Mouse (Mus musculus): Measurements from ENCODE around the gene Hyal3.
"Not testable (repeated sequence)": the region's sequence is repeated elsewhere in the genome, so short reads cannot be mapped to it uniquely, and the experiment has no call there.

Gene Hyal3

DNA sequence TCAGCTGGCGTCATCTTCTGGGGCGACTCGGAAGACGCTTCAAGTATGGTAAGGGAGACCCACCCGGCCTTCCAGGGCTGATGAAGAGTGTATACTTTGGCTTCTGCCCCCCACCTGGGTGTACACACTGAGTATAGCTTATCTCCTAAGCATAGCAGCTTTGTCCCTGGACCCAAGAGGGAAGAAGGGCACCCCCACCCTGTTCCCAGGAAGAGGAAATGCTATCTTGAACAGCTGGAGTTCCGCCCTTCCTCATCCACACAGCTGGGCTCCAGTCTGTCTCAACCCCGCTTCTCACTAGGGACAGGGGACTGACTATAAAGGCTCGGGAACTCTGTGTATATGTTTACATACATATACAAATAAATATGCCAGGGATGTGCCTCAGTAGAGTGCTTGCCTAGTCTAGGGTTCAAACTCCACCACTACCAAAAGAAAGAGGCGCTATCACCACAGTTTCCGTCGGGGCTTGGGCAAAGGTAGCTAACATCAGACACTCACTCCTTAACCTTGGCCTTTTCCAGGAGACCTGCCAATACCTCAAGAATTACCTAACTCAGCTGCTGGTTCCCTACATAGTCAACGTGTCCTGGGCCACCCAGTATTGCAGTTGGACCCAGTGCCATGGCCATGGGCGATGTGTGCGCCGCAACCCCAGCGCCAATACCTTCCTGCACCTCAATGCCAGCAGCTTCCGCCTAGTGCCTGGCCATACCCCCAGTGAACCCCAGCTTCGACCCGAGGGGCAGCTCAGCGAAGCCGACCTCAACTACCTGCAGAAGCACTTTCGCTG, 8.9 kb upstream of the Hyal3 start:
- no peak for DNase-seq (ENCODE audit: low spot score)

DNA sequence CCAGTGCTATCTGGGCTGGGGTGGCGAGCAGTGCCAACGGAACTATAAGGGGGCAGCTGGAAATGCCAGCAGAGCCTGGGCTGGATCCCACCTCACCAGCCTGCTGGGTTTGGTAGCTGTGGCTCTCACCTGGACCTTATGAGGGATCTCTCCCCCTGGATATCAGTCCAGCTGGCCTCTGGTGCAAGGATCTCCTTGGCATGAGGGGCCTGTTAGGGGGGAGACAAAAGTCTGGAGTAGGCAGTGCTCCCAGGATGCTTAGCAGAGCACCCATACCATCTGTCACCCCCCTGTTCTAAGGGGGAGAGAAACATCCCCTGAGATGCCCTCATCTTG, 8.3 kb upstream of the Hyal3 start:
- DNase-seq (ENCODE audit: low spot score): no peak

DNA sequence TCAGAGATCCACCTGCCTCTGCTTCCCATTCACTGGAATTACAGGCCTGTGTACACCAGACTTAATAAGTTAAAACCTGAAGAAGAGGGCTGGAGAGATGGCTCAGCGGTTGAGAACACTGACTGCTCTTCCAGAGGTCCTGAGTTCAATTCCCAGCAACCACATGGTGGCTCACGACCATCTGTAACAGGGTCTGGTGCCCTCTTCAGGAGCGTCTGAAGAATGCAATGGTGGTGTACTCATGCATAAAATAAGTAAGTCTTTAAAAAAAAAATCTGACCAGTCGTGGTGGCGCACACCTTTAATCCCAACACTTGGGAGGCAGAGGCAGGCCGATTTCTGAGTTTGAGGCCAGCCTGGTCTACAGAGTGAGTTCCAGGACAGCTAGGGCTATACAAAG, 6.8 kb upstream of the Hyal3 start:
- DNase-seq (ENCODE audit: low spot score): not testable (repeated sequence)

DNA sequence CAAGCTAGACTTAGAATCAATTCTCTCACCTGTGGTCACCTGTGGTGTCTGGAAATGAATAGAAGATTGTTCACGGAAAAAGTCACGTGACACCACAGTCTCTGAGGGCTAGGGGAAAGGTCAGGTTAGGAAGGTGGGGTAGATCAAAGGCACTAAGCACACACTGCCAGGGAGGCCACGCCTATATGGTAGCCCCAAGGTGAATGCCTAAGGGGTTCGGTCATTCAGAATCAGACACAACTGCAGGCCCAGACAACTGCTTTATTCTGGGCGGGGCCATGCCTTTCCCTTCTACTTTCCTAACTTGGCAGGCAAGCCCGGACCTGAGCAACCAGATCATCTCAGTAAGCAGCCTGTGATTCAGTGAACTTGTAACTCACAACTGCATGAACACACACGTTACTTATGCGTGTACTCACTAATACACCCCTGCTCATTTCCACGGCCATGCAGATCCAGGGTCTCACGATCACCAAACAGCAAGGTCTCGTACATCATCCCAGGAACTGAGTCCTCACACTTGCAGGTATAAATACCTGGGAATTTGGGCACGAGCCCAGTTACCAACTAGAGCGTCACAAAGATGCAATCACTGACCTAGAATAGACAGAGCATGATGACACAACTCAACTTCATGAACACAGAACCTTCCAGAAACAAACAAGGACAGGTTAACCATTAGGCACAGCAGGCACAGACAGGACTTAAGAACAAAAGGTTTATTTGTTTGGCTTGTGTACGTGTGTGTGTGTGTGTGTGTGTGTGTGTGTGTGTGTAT, 4.8 kb upstream of the Hyal3 start:
- DNase-seq (ENCODE audit: low spot score): peak; percentile 78

DNA sequence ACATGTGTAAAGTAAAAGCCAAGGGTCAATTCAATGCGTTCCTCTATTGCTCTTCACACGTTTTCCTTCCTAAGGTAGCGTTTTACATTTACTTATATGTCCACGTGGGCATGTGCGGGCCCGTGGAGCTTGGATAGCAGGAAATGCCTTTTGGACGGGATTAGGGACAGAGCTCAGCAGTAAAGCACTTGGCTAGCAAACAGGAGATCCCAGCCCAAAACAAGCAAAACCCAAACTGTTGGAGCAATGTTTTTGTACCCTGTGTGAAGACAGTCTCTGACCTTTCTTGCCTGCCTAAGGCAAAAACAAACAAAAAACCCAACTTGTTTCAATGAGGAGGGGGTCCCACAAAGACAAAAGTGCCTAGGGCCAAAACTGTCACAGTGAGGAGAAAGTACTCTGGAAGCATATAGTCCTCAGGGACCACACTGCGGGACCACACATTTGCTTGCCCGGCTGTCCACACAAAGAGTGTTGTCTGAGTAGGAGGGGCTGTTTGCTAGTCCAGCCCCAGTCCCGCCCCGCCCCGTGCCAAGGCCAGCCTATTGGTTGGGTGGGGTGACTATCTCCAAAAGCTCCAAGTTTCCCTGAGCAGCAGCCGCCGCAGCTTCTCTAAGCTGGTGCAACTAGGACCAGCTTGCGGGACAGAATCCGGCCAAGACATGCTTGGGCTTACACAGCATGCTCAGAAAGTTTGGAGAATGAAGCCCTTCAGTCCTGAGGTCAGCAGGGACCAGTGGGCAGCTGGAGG, 4.1 kb upstream of the Hyal3 start, which contains the start of gene Hyal1:
Hyal1 (plus strand) TSS at position 571 of the 751 bp plus-strand sequence.
- peak; percentile 89 for DNase-seq (ENCODE audit: low spot score)

DNA sequence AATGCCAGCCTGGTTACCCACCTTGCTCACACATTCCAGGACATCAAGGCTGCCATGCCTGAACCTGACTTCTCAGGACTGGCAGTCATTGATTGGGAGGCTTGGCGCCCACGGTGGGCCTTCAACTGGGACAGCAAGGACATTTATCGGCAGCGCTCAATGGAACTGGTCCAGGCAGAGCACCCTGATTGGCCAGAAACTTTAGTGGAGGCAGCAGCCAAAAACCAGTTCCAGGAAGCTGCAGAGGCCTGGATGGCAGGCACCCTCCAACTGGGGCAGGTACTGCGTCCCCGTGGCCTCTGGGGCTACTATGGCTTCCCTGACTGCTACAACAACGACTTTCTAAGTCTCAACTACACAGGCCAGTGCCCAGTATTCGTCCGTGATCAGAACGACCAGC, 2.7 kb upstream of the Hyal3 start:
- no peak for DNase-seq (ENCODE audit: low spot score)

DNA sequence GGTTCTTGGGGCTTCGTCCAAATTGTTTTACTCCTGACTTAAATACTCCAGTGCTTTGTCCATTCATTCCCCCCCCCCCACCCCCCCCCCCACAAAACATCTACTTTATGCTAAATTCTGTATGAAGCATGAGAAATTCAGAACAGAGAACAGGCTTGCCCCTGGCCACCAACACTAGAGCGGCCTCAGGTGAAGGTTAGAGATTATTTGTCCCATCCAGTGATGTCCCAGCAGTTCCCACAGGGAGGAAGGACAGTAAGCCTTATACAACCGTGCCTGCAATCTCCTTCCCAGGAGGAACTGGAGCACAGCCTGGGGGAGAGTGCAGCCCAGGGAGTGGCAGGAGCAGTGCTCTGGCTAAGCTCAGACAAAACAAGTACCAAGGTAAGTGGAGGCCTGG, 2.0 kb upstream of the Hyal3 start, which contains the start of gene Naa80:
Naa80 (plus strand) TSS at position 301 of the 400 bp plus-strand sequence.
- no peak for DNase-seq (ENCODE audit: low spot score)

DNA sequence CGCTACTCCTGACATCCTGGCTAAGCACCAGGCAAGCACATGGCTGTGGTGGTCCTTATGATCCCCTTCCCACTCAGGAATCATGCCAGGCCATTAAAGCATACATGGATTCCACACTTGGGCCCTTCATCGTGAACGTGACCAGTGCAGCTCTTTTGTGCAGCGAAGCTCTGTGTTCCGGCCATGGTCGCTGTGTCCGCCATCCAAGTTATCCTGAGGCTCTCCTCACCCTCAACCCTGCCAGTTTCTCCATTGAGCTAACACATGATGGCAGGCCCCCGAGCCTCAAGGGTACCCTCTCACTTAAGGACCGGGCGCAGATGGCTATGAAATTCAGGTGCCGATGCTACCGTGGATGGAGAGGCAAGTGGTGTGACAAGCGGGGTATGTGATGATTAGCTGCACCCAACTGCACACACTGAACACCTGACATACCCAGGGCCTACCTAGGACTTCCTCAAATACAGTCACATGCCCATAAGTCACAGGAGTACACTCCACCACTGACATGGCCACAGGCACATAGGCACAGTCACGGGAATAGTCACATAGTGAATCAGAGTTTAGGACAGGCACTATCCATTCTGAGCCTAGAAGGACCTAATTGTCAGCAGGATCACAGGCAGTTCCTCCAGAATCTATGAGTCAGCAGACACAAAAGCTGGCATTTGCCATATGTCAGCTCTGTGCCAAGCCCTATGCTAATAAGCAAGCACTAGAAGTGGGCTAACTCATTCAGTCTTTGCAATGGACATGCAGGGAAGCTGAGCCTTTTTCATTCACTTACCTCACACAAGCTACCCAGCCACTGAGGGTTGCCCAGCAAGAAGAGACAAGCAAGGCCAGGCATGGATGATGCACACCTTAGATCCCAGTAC, 1.4 kb upstream of the Hyal3 start:
- no peak for DNase-seq (ENCODE audit: low spot score)

DNA sequence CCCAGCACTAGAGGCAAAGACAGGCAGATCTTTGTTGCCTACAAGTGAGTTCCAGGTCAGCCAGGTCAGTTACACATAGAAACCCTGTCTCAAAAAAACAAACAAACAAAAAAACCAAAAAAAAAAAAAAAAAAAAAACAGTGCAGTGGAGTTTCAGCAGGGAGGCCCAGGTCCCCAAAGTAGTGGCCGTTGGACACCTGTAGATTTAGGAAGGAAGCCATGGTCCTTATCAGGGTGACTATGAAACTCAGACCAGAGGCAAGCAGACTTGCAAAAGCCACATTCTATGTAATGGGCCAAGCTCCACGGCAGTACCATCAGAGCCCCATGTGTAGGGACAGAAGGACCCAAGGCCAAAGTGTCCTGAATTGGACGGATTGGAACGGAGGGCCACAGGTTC, 966 bp downstream of the Hyal3 start:
- DNase-seq (ENCODE audit: low spot score): no peak

DNA sequence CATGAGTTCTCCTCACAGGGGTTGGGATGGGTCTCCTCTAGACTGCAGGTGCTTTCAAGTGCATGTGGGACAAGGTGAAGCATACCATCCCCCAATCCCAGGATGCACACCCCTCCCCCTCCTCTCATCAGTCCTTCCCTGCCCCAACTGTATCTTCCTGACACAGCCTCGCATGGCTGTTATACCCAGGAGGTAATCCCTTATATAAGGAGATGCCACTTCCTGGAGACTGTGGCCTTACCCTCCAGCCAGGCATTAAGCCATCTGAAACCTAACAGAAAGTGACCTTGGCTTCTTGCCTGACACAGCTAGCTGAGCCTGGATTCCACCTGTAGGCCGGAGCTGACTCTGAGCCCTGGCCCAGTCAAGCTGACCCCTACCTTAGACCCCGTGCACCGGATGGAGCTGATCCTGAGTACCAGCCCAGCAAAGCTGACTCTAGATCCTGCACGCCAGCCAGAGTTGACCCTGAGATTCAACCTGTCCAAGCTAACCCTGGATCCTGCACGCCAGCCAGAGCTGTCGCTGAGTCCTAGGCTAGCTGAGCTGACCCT, 2.0 kb downstream of the Hyal3 start:
- DNase-seq (ENCODE audit: low spot score): no peak

DNA sequence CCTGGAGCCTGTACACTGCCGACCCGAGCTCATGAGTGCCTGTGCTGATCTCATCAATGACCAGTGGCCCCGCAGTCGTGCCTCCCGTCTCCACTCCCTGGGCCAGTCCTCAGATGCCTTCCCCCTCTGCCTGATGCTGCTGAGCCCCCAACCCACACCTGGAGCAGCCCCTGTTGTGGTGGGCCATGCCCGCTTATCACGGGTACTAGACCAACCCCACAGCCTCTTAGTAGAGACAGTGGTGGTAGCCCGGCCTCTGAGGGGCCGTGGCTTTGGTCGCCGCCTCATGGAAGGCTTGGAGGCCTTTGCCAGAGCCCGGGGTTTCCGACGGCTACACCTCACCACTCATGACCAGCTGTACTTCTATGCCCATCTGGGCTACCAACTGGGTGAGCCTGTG, 2.6 kb downstream of the Hyal3 start:
- DNase-seq (ENCODE audit: low spot score): no peak

DNA sequence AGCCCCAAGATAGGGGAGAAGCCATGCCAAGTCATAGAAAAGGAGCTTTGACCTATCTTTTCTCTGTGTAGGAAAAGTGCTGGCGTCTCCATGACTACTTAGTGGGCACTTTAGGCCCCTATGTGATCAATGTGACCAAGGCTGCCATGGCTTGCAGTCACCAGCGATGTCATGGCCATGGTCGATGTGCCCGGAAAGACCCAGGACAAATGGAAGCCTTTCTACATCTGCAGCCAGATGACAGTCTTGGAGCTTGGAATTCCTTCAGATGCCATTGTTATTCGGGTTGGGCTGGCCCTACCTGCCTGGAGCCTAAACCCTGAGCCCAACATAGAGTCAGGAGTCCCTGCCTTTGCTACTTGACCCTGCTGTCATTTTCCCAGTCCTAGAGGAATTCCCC, 5.9 kb downstream of the Hyal3 start:
- no peak for DNase-seq (ENCODE audit: low spot score)

DNA sequence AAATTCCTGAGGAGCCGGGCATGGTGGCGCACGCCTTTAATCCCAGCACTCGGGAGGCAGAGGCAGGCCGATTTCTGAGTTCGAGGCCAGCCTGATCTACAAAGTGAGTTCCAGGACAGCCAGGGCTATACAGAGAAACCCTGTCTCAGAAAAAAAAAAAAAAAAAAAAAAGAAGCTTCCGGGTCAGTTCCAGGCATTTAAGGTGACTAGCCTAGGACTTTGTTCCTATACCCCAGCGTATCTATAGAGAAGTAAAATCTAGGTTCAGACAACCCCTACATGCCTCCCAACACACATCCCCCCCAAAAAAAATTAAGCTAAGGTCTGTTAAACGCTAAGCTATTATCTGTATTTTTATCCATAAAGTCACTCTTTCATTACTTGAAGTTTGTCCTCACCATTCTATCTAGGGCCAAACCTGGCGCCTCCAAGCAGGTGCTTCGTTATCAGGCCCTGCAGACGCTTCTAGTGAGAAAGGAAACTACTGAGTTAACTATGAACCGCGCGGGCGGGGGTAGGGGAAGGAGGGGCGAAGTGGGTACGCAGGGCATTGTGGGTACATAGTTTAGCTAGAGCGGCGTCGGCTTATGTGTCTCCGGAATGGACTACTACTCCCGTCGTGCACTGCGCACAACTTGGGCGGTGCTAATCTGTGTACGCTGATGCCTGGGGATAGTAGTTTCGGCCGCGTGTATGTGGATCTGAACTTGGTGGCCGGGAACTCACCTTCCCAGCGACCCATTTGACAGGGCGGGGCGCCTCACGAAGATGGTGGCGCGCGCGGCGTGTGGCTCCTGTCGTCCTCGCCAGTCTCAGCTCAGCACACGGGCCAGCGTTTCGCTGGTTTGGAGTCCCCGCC, 6.6 kb downstream of the Hyal3 start, which contains the start of gene Ifrd2:
Ifrd2 (plus strand) TSS at position 669 of the 859 bp plus-strand sequence.
- DNase-seq (ENCODE audit: low spot score): peak; percentile 99

DNA sequence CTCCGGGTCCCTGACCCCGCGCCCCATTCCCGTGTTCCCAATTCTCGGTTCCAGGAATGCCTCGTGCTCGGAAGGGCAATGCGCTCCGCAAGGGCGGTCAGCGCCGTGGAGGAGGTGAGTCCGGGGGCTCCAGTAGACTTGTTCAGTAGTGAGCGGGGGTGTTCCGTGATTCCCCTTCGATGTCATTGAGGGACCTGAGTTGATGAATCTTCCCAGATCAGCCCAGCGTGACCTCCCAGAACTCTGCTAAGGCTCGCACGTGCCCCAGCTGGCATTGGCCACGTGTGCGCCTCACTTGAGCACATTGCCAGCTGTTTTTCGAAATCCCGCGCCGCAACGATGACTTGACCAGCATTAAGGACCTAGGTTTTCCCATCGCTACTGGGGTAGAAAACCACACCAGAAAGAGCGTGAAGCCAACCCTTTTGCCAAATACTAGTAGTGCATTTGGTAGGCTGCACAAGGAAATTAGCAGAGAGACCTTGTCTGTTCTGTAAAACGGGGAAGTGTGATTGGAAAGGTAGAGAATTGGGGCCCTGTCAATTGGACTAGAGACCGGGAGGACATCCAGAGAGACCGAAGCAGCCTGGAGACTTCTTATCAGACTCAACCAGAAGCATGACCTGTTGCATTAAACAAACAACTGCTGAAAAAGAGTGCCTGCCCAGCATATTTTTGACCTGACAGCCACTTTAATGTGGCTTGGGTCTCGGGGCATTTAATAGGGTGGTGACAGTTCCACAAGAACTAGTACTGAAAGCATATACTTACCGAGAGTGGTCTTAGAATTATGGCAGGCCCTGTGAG, 7.4 kb downstream of the Hyal3 start:
- DNase-seq (ENCODE audit: low spot score): peak; percentile 57

DNA sequence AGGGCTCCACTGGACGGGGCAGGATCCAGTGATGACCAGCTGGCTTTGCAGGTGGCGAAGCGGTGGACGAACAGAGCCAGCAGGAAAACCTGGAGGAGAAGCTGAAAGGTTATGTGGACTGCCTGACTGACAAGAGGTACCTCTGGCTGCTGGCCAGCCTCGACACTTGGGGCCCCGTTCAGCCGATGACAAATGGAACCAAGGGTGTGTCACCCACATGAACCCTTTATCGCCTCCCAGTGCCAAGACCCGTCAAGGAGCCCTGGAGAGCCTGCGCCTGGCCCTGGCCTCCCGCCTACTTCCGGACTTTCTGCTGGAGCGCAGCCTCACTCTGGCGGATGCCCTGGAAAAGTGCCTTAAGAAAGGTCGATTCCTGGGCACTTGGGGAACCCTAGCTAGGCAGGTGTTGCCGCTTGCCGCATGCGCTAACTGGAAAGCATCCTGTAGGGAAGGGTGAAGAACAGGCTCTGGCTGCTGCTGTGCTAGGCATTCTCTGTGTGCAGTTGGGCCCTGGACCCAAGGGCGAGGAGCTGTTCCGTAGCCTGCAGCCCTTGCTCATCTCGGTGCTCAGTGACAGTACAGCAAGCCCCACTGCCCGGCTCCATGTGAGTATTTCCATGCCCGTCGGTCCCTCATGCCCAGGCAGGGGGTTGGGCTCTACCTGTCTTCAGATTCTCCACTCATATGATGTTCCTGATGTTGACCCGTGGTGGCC, 9.6 kb downstream of the Hyal3 start:
- DNase-seq (ENCODE audit: low spot score): no peak

DNA sequence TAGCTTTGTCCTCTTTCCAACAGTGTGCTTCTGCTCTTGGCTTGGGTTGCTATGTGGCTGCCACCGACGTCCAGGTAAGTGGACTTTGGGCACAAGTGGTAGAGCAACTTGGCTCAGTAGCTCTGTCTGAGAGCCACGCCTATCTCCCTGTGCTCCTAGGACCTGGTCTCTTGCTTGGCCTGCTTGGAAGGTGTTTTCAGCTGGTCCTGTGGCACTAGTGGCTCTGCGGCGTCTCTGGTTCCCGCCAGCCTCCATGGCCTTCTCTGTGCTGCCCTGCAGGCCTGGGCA, 10.1 kb downstream of the Hyal3 start:
- DNase-seq (ENCODE audit: low spot score): no peak

DNA sequence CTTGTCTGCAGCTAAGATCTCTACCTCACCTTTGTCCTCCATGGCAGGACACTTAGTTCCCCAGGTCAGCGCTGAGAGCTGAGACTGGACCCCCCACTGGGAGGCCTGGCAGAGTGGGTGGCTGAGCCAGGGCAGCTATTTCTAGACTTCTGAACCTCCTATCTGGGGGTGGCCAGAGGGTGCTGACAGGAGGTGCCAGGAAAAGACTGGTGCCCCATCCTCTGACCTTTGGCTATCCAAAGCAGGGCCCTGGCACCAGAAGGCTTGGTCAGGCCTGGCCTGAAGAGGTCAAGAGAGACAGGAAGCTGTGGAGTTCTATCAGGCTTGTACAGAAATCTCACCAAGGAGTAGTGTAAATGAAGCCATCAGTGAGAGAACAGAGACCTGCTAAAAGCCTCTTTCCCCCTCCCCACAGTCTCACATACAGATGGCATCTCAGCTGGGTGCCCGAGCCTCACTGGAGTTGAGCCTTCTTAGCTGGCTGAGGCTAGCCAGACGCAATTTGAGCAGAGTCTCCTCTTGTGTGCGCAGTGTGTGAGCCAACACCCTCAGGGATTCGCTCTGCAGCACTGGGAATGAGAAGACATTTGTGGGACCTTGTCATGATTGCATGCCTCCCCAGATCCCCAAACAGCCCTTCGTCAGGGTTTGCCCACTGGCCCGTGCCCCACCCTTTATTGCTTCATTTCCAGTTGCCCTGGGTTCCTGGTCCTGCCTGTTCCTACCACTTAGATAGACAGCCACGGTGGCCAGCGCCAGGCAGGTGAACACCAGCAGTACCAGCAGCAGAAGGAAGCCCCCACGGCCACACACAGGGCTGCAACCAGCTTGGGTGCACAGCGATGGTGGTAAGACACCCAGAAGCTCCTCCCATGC, 12.7 kb downstream of the Hyal3 start:
- DNase-seq (ENCODE audit: low spot score): no peak
